Mouse (Mus musculus) heart, embryonic 15.5 days (tissue): ENCODE measurements at regions not wholly inside any gene's neighbourhood (a gene's known extent, or its start where the extent isn't known, plus 50 kb on each side); places are given as distances from the start of the nearest gene placed in this dataset.

Experiments used
- ATAC-seq: fragments of 200-750 bp; cut with Nextera tagmentation; replicated peaks from 2 replicates; pipeline ENCODE4 v1.8.0; 2017; ENCODE audit warnings: low read depth, moderate TSS enrichment; ENCODE audit not compliant: insufficient number of reproducible peaks, insufficient read depth, low FRiP score
- H3K27ac ChIP-seq: fragments of 300-500 bp; sonication (generic); 2 replicates; pipeline ENCODE4 v1.5.1; 2015; ENCODE audit warnings: mild to moderate bottlenecking, inconsistent platforms
- H3K27me3 ChIP-seq: fragments of 300-500 bp; sonication (generic); 2 replicates; pipeline ENCODE4 v1.6.1; 2015; ENCODE audit warnings: inconsistent platforms
- H3K36me3 ChIP-seq: fragments of 300-500 bp; sonication (generic); 2 replicates; pipeline ENCODE4 v1.6.1; 2015; ENCODE audit warnings: mild to moderate bottlenecking, inconsistent platforms
- H3K4me1 ChIP-seq: fragments of 300-500 bp; sonication (generic); replicated peaks from 2 replicates; pipeline ENCODE4 v1.6.1; 2015; ENCODE audit warnings: inconsistent platforms
- H3K4me2 ChIP-seq: fragments of 300-500 bp; sonication (generic); 2 replicates; pipeline ENCODE4 v1.6.1; 2015; ENCODE audit warnings: inconsistent platforms, mild to moderate bottlenecking, moderate library complexity
- H3K4me3 ChIP-seq: fragments of 300-500 bp; sonication (generic); 2 replicates; pipeline ENCODE4 v1.5.1; 2015; ENCODE audit warnings: mild to moderate bottlenecking, inconsistent platforms
- H3K9ac ChIP-seq: fragments of 300-500 bp; sonication (generic); 2 replicates; pipeline ENCODE4 v1.6.1; 2015; ENCODE audit warnings: mild to moderate bottlenecking, inconsistent platforms
- H3K9me3 ChIP-seq: fragments of 300-500 bp; sonication (generic); replicated peaks from 2 replicates; pipeline ENCODE4 v1.6.1; 2016; ENCODE audit warnings: inconsistent platforms
- WGBS: fragments of 180-500 bp; shearing (Covaris S2); methylation state at CpG from one replicate; pipeline ENCODE4 v1.1.7; 2015; ENCODE audit warnings: mixed read lengths; 5-methylcytosine and 5-hydroxymethylcytosine counted together

GRCm38 (mm10) chr10:104367219-104367618 is 173.4 kb downstream of the Gm4340 start:
- H3K27ac ChIP-seq, result no peak overlapping the region
- H3K36me3 ChIP-seq, result no peaks in the 10 kb centered on the region
- H3K4me1 ChIP-seq, result no peaks in the 10 kb centered on the region
- H3K9ac ChIP-seq, result no peak overlapping the region
- no peak overlapping the region for H3K4me3 ChIP-seq
- H3K9me3 ChIP-seq, result no peaks in the 10 kb centered on the region
- no peak for ATAC-seq
- 94% methylated on average over 2 of the region's 2 CpGs for WGBS
- H3K27me3 ChIP-seq, result no peaks in the 10 kb centered on the region
- no peak overlapping the region for H3K4me2 ChIP-seq

GRCm38 (mm10) chr10:104374567-104374966 is 180.7 kb downstream of the Gm4340 start:
- Histone ChIP-seq H3K9me3 (no peaks in the 10 kb centered on the region), H3K27ac (no peak overlapping the region), H3K4me2 (no peak overlapping the region), H3K27me3 (no peaks in the 10 kb centered on the region), H3K36me3 (no peaks in the 10 kb centered on the region), H3K9ac (no peak overlapping the region), H3K4me3 (no peak overlapping the region), H3K4me1 (no peaks in the 10 kb centered on the region)
- WGBS, result 87% methylated on average over 1 of the region's 1 CpGs
- ATAC-seq, result no peak

GRCm38 (mm10) chr10:104388254-104388653 is 194.4 kb downstream of the Gm4340 start:
- Histone ChIP-seq H3K27ac (no peak overlapping the region), H3K4me3 (no peak overlapping the region), H3K4me1 (no peaks in the 10 kb centered on the region), H3K36me3 (no peaks in the 10 kb centered on the region), H3K4me2 (no peak overlapping the region), H3K9ac (no peak overlapping the region), H3K27me3 (no peaks in the 10 kb centered on the region), H3K9me3 (no peaks in the 10 kb centered on the region)
- ATAC-seq, result no peak
- WGBS, result 62% methylated on average over 2 of the region's 2 CpGs

GRCm38 (mm10) chr10:104395711-104396110 is 201.9 kb downstream of the Gm4340 start:
- H3K27me3 ChIP-seq, result no peaks in the 10 kb centered on the region
- no peaks in the 10 kb centered on the region for H3K36me3 ChIP-seq
- no peak overlapping the region for H3K4me2 ChIP-seq
- no peaks in the 10 kb centered on the region for H3K9me3 ChIP-seq
- H3K4me3 ChIP-seq, result no peak overlapping the region
- no peak overlapping the region for H3K9ac ChIP-seq
- H3K4me1 ChIP-seq, result no peaks in the 10 kb centered on the region
- H3K27ac ChIP-seq, result no peak overlapping the region
- no peak for ATAC-seq
- 85% methylated on average over 1 of the region's 1 CpGs for WGBS

- H3K9ac ChIP-seq, result no peak overlapping the region
- no peaks in the 10 kb centered on the region for H3K27me3 ChIP-seq
- no peaks in the 10 kb centered on the region for H3K36me3 ChIP-seq
- WGBS, result 54% methylated on average over 4 of the region's 4 CpGs
- no peak overlapping the region for H3K4me3 ChIP-seq
- no peak overlapping the region for H3K27ac ChIP-seq
- H3K4me1 ChIP-seq, result no peaks in the 10 kb centered on the region
- no peaks in the 10 kb centered on the region for H3K9me3 ChIP-seq
- no peak overlapping the region for H3K4me2 ChIP-seq
- no peak for ATAC-seq
Observed at GRCm38 (mm10) chr10:104408751-104409150, 214.9 kb downstream of the Gm4340 start.

GRCm38 (mm10) chr10:104422541-104422940 is 228.7 kb downstream of the Gm4340 start:
- no peaks in the 10 kb centered on the region for H3K27me3 ChIP-seq

GRCm38 (mm10) chr10:104423161-104423560 is 229.3 kb downstream of the Gm4340 start:
- Histone ChIP-seq H3K4me2 (no peak overlapping the region), H3K4me1 (no peaks in the 10 kb centered on the region), H3K9me3 (no peaks in the 10 kb centered on the region), H3K4me3 (no peak overlapping the region), H3K36me3 (no peaks in the 10 kb centered on the region), H3K27me3 (no peaks in the 10 kb centered on the region), H3K27ac (no peak overlapping the region), H3K9ac (no peak overlapping the region)
- ATAC-seq, result no peak
- 66% methylated on average over 4 of the region's 4 CpGs for WGBS

More at GRCm38 (mm10) chr10:104422541-104422940, 228.7 kb downstream of the Gm4340 start:
- H3K27ac ChIP-seq, result no peak overlapping the region
- ATAC-seq, result no peak
- H3K9ac ChIP-seq, result no peak overlapping the region
- no peaks in the 10 kb centered on the region for H3K4me1 ChIP-seq
- H3K4me3 ChIP-seq, result no peak overlapping the region
- H3K9me3 ChIP-seq, result no peaks in the 10 kb centered on the region
- H3K36me3 ChIP-seq, result no peaks in the 10 kb centered on the region
- H3K4me2 ChIP-seq, result no peak overlapping the region

GRCm38 (mm10) chr10:104423761-104424160 is 229.9 kb downstream of the Gm4340 start:
- no peak overlapping the region for H3K27ac ChIP-seq
- H3K27me3 ChIP-seq, result no peaks in the 10 kb centered on the region
- no peaks in the 10 kb centered on the region for H3K9me3 ChIP-seq
- H3K4me1 ChIP-seq, result no peaks in the 10 kb centered on the region
- H3K36me3 ChIP-seq, result no peaks in the 10 kb centered on the region
- no peak overlapping the region for H3K9ac ChIP-seq
- no peak for ATAC-seq
- H3K4me2 ChIP-seq, result no peak overlapping the region
- no peak overlapping the region for H3K4me3 ChIP-seq

GRCm38 (mm10) chr10:104444926-104445325 is 251.1 kb downstream of the Gm4340 start:
- H3K27me3 ChIP-seq, result no peaks in the 10 kb centered on the region
- H3K9me3 ChIP-seq, result no peaks in the 10 kb centered on the region
- 77% methylated on average over 4 of the region's 4 CpGs for WGBS
- H3K4me2 ChIP-seq, result no peak overlapping the region
- H3K9ac ChIP-seq, result no peak overlapping the region
- no peak overlapping the region for H3K27ac ChIP-seq
- no peak overlapping the region for H3K4me3 ChIP-seq
- 0 out of 2 replicates have a peak, but pooled peaks have one; percentile 31 for ATAC-seq
- no peaks in the 10 kb centered on the region for H3K4me1 ChIP-seq
- no peaks in the 10 kb centered on the region for H3K36me3 ChIP-seq

- Histone ChIP-seq H3K4me1 (no peaks in the 10 kb centered on the region), H3K4me2 (peak overlapping the region; percentile 56), H3K9me3 (no peaks in the 10 kb centered on the region), H3K27ac (peak overlapping the region; percentile 31; the same call in 1 of the 2 replicates), H3K9ac (peak overlapping the region; percentile 12; the same call in 1 of the 2 replicates), H3K36me3 (no peaks in the 10 kb centered on the region), H3K27me3 (no peaks in the 10 kb centered on the region), H3K4me3 (peak overlapping the region; percentile 29)
- no peak for ATAC-seq
- 36% methylated on average over 14 of the region's 14 CpGs for WGBS
Observed at GRCm38 (mm10) chr10:104455549-104456351, 261.9 kb downstream of the Gm4340 start.

GRCm38 (mm10) chr10:104456352-104456725 is 262.5 kb downstream of the Gm4340 start:
- Histone ChIP-seq H3K4me3 (peak overlapping the region; percentile 29), H3K4me1 (no peaks in the 10 kb centered on the region), H3K36me3 (no peaks in the 10 kb centered on the region), H3K27ac (0 out of 2 replicates have a peak overlapping the region, but pooled peaks have one; percentile 31), H3K4me2 (peak overlapping the region; percentile 56), H3K27me3 (no peaks in the 10 kb centered on the region), H3K9me3 (no peaks in the 10 kb centered on the region), H3K9ac (0 out of 2 replicates have a peak overlapping the region, but pooled peaks have one; percentile 12)
- no peak for ATAC-seq
- 44% methylated on average over 5 of the region's 5 CpGs for WGBS
